Mouse (Mus musculus) lung, postnatal 0 days (tissue): ENCODE results near the gene Rtn4. TPM values are rescaled to one million over a fixed set of nuclear protein-coding genes. Genes with fewer than 3 reads are reported as not detected.

Source experiments
- ATAC-seq: fragments of 200-750 bp; cut with Nextera tagmentation; 2 replicates; pipeline ENCODE4 v1.8.0; 2017; ENCODE audit warnings: moderate library complexity
- DNase-seq: peaks from one replicate; pipeline ENCODE4 v3.0.0-alpha.2; 2016; ENCODE audit warnings: low spot score
- H3K27ac ChIP-seq: fragments of 300-500 bp; sonication (generic); 2 replicates; pipeline ENCODE4 v1.5.1; 2014; ENCODE audit warnings: antibody characterized with exemption, mild to moderate bottlenecking, low read length, mixed read lengths
- H3K27me3 ChIP-seq: fragments of 300-500 bp; sonication (generic); replicated peaks from 2 replicates; pipeline ENCODE4 v1.6.1; 2014; ENCODE audit warnings: low read length, mixed read lengths; ENCODE audit not compliant: insufficient read depth
- H3K36me3 ChIP-seq: fragments of 300-500 bp; sonication (generic); 2 replicates; pipeline ENCODE4 v1.6.1; 2014; ENCODE audit warnings: low read length, mixed read lengths; ENCODE audit not compliant: insufficient read depth
- H3K4me1 ChIP-seq: fragments of 300-500 bp; sonication (generic); 2 replicates; pipeline ENCODE4 v1.6.1; 2014; ENCODE audit warnings: antibody characterized with exemption, low read depth, low read length, mixed read lengths; ENCODE audit not compliant: insufficient read depth
- H3K4me2 ChIP-seq: fragments of 300-500 bp; sonication (generic); replicated peaks from 2 replicates; pipeline ENCODE4 v1.6.1; 2014; ENCODE audit warnings: low read depth, mild to moderate bottlenecking, low read length, moderate library complexity, mixed read lengths
- H3K4me3 ChIP-seq: fragments of 300-500 bp; sonication (generic); 2 replicates; pipeline ENCODE4 v1.5.1; 2014; ENCODE audit warnings: low read depth, low read length
- H3K9ac ChIP-seq: fragments of 300-500 bp; sonication (generic); replicated peaks from 2 replicates; pipeline ENCODE4 v1.6.1; 2014; ENCODE audit warnings: low read depth, mild to moderate bottlenecking
- H3K9me3 ChIP-seq: fragments of 300-500 bp; sonication (generic); 2 replicates; pipeline ENCODE4 v1.6.1; 2016; ENCODE audit warnings: low read length, mixed read lengths
- CTCF ChIP-seq: IDR thresholded peaks from 2 replicates; pipeline ENCODE4 v1.5.1; 2016; ENCODE audit warnings: antibody characterized with exemption, mild to moderate bottlenecking
- EP300 ChIP-seq: IDR thresholded peaks from 2 replicates; pipeline ENCODE4 v1.6.1; 2016; ENCODE audit warnings: antibody characterized with exemption, mild to moderate bottlenecking, control low read depth
- WGBS: fragments of 180-500 bp; shearing (Covaris S2); extraction: QIAGEN DNeasy Blood & Tissue Kit; methylation state at CpG from one replicate; pipeline ENCODE4 v1.1.7; 2014; 5-methylcytosine and 5-hydroxymethylcytosine counted together
- polyA plus RNA-seq: library from polyadenylated mRNA; unstranded; fragments of >200 nt; fragmentation: Nextera tagmentation; extraction: Ambion mirVana; gene quantifications from 2 replicates; pipeline ENCODE4 v1.2.1, GENCODE M21; 2015

Gene Rtn4
- polyA plus RNA-seq, 1 experiment from 2014 or later: 57.6 TPM

- 45% methylated on average over 1 of the region's 1 CpGs for WGBS
- Histone ChIP-seq H3K9ac (no peak overlapping the region), H3K27me3 (no peaks in the 10 kb centered on the region), H3K4me2 (no peak overlapping the region), H3K9me3 (no peaks in the 10 kb centered on the region), H3K4me1 (no peaks in the 10 kb centered on the region), H3K4me3 (no peak overlapping the region), H3K36me3 (no peaks in the 10 kb centered on the region), H3K27ac (no peak overlapping the region)
- DNase-seq (no peak), ATAC-seq (no peak)
- TF ChIP-seq CTCF: no peak
- no peak for TF ChIP-seq EP300
Measured at GRCm38 (mm10) chr11:29719597-29719996, 26.9 kb downstream of the Rtn4 start.

- whole genome bisulfite sequencing: 90% methylated on average over 2 of the region's 2 CpGs
Measured at GRCm38 (mm10) chr11:29724213-29724612, 31.5 kb downstream of the Rtn4 start.

DNA sequence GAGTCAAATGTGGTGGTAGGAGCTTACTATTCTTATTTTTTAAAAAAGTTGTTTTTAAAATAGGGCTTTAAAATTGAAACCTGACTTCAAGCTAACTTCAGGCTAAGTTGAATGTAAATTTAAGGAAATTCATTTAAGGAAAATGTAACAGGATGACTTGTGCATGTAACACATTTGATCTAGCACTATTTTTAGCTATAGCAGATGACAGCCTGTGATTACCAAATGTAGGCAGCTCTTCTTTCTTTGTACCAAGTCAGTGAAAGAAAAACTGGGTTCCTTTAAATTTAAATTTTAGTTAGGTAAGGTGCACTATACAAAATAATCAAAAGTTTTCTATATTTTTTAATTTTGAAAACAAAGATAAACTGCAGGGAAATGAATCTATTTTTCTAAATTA, 32.4 kb downstream of the Rtn4 start:
- TF ChIP-seq CTCF (no peak), EP300 (no peak)
- ATAC-seq: no peak
- H3K9me3 ChIP-seq: no peaks in the 10 kb centered on the region

More at GRCm38 (mm10) chr11:29724213-29724612, 31.5 kb downstream of the Rtn4 start:
- no peak overlapping the region for H3K4me3 ChIP-seq
- no peak overlapping the region for H3K27ac ChIP-seq
- ATAC-seq (no peak), DNase-seq (no peak)
- no peak overlapping the region for H3K4me2 ChIP-seq
- TF ChIP-seq CTCF: 0 out of 2 replicates have a peak, but pooled peaks have one; percentile 5
- no peak for TF ChIP-seq EP300
- no peaks in the 10 kb centered on the region for H3K4me1 ChIP-seq
- H3K36me3 ChIP-seq: no peaks in the 10 kb centered on the region
- H3K9ac ChIP-seq: no peak overlapping the region
- no peaks in the 10 kb centered on the region for H3K9me3 ChIP-seq
- H3K27me3 ChIP-seq: no peaks in the 10 kb centered on the region

GRCm38 (mm10) chr11:29725610-29726009, 32.9 kb downstream of the Rtn4 start:
- ATAC-seq: no peak
- TF ChIP-seq EP300 (no peak), CTCF (peak; percentile 27)
- Histone ChIP-seq H3K27me3 (no peaks in the 10 kb centered on the region), H3K9ac (no peak overlapping the region), H3K4me3 (no peak overlapping the region), H3K27ac (no peak overlapping the region), H3K36me3 (no peaks in the 10 kb centered on the region), H3K4me1 (no peaks in the 10 kb centered on the region), H3K4me2 (no peak overlapping the region), H3K9me3 (no peaks in the 10 kb centered on the region)
- 52% methylated on average over 1 of the region's 1 CpGs for WGBS
- DNase-seq: no peak

More for the DNA sequence above, 32.4 kb downstream of the Rtn4 start:
- Histone ChIP-seq H3K4me3 (no peak overlapping the region), H3K27ac (no peak overlapping the region), H3K4me2 (no peak overlapping the region), H3K9ac (no peak overlapping the region), H3K27me3 (no peaks in the 10 kb centered on the region), H3K4me1 (no peaks in the 10 kb centered on the region), H3K36me3 (no peaks in the 10 kb centered on the region)
- no peak for DNase-seq

- no peaks in the 10 kb centered on the region for H3K4me1 ChIP-seq
- TF ChIP-seq EP300 (no peak), CTCF (no peak)
- no peak overlapping the region for H3K27ac ChIP-seq
- H3K4me2 ChIP-seq: no peak overlapping the region
- H3K9ac ChIP-seq: no peak overlapping the region
- ATAC-seq: no peak
- no peaks in the 10 kb centered on the region for H3K9me3 ChIP-seq
- H3K4me3 ChIP-seq: no peak overlapping the region
- H3K36me3 ChIP-seq: no peaks in the 10 kb centered on the region
- no peaks in the 10 kb centered on the region for H3K27me3 ChIP-seq
- 48% methylated on average over 1 of the region's 1 CpGs for WGBS
- peak; percentile 33 for DNase-seq
Measured at GRCm38 (mm10) chr11:29727901-29728300, 35.2 kb downstream of the Rtn4 start.

DNA sequence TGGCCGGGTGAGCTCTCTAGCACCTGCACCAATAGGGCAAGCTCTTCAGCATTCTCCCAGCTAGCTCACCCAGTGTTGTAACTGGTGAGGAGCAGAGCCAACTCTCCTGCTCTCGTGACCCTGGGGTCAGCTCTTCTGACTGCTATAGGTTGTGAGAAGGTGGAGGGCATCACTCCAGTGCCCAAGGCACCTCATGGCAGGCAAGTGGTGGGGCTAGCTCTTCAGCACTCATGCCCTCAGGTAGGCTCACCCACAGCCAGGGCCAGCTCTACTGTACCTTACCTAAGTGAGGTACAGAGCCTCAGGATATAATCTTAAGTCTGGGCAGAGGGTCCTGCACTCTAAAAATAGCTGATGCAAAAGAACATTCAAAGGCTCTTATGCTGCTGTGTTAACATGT, 47.0 kb downstream of the Rtn4 start:
- DNase-seq (no peak), ATAC-seq (no peak)
- Histone ChIP-seq H3K27me3 (no peaks in the 10 kb centered on the region), H3K4me2 (no peak overlapping the region), H3K9me3 (no peaks in the 10 kb centered on the region), H3K4me3 (no peak overlapping the region), H3K36me3 (peaks cover 6% of the 10 kb centered on the region), H3K27ac (no peak overlapping the region), H3K9ac (no peak overlapping the region), H3K4me1 (no peaks in the 10 kb centered on the region)
- TF ChIP-seq EP300: no peak
- no peak for TF ChIP-seq CTCF
- WGBS: 89% methylated on average over 2 of the region's 2 CpGs
